9 mouse cellular contexts compared by ENCODE assay signal in the genomic region with DNA sequence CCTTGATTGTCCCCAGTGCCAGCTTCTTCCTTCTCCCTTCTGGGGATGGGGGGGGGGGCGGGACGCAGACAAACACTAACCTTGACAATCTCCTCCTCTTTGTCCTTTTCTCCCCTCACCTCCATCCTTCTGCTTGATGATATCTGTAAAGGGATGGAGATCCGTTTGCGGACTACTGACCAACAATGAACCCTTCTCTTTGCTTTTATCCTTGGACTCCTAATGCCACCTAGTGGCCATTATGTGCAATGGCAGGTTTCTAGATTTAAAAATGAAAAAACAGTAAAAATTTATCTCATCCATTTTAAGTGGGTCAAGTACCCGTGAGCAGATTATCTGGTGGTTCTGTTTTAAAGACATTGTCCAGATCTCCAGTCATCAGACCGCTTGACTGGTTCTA. TPM values are rescaled to one million over a fixed set of nuclear protein-coding genes. Genes with fewer than 3 reads are reported as not detected.
DNase-seq lines count a peak whose midpoint lies in the region; ATAC-seq and TF ChIP-seq lines count a peak whose summit lies in the region.
"Had no signal": no experiment of that assay in that cellular context is flagged by ENCODE, and none has a peak within 500 bp of the region (broad histone marks: within the 10 kb centered on the region; RNA-seq: fewer than 3 reads in every experiment).

No protein-coding gene starts in this region.

- no peak for TF ChIP-seq POLR2A in kidney, adult 2 months (IDR thresholded peaks at IDR 0.05; ENCODE audit: low read depth, low read length)
- no peak for TF ChIP-seq POLR2A in bone marrow macrophage, adult 2 months (IDR thresholded peaks at IDR 0.05; ENCODE audit: borderline replicate concordance, low read depth, low read length)
- no peak for TF ChIP-seq POLR2A in myocyte (IDR thresholded peaks at IDR 0.05; ENCODE audit: insufficient read length, low read depth)

- intact Hi-C loops in left cerebral cortex, postnatal 4 days (cut with DNase I), result no loop called here

- peaks cover 5% of the 10 kb centered on the region; the same call in 1 of the 2 replicates for H3K4me1 ChIP-seq in kidney, adult 2 months (ENCODE audit: control insufficient read depth, insufficient read depth, low read length)
- H3K4me1 ChIP-seq in bone marrow macrophage, adult 2 months (ENCODE audit: control insufficient read depth, insufficient read depth, low read length), result peaks cover 15% of the 10 kb centered on the region
- H3K4me1 ChIP-seq in hindbrain, embryonic 13.5 days (replicated peaks), result peaks cover 18% of the 10 kb centered on the region

- DNase-seq in kidney, adult 2 months, result peak; percentile 30
- no peak for DNase-seq in kidney, adult 11 months
- no peak for DNase-seq in gastrocnemius, adult 18-20 months (ENCODE audit: low spot score)
- DNase-seq in left cerebral cortex, postnatal 4 days, result no peak
- no peak for DNase-seq in adrenal gland, postnatal 25 days

- no peak overlapping the region for H3K4me3 ChIP-seq in kidney, adult 2 months (ENCODE audit: insufficient read depth, low read depth, low read length)
- H3K4me3 ChIP-seq in bone marrow macrophage, adult 2 months (ENCODE audit: insufficient read depth, low read length), result peak overlapping the region; percentile 50
- H3K4me3 ChIP-seq in hindbrain, embryonic 13.5 days, result peak overlapping the region; percentile 15; the same call in 1 of the 2 replicates
- H3K4me3 ChIP-seq in myocyte, result no peak overlapping the region

- H3K9me3 ChIP-seq in hindbrain, embryonic 13.5 days, result no peaks in the 10 kb centered on the region
- H3K9me3 ChIP-seq: megakaryocyte, embryonic 14.5 days had no signal

- TF ChIP-seq CTCF in kidney, adult 2 months (conservative IDR thresholded peaks at IDR 0.05; ENCODE audit: insufficient read depth, insufficient read length, low read depth, low read length), result 0 out of 2 replicates have a peak, but pooled peaks have one; percentile 19
- TF ChIP-seq CTCF in bone marrow macrophage, adult 2 months (IDR thresholded peaks at IDR 0.05; ENCODE audit: low read depth, low read length), result no peak

- H3ac ChIP-seq in myocyte (ENCODE audit: control insufficient read depth, insufficient read length), result no peak overlapping the region

- H3K27ac ChIP-seq in kidney, adult 2 months (ENCODE audit: insufficient read depth, low read depth, low read length), result no peak overlapping the region
- no peak overlapping the region for H3K27ac ChIP-seq in bone marrow macrophage, adult 2 months (ENCODE audit: insufficient read depth, low read depth, low read length)
- no peak overlapping the region for H3K27ac ChIP-seq in hindbrain, embryonic 13.5 days

- no peaks in the 10 kb centered on the region for H3K27me3 ChIP-seq in kidney, adult 2 months (replicated peaks; ENCODE audit: control insufficient read depth, insufficient read depth, low read length)
- peaks cover 2% of the 10 kb centered on the region; the same call in 1 of the 2 replicates for H3K27me3 ChIP-seq in hindbrain, embryonic 13.5 days
- H3K27me3 ChIP-seq in myocyte (ENCODE audit: control insufficient read depth, insufficient read depth, insufficient read length), result no peaks in the 10 kb centered on the region
- H3K27me3 ChIP-seq: megakaryocyte, embryonic 14.5 days had no signal

- under 1% methylated on average over 6 of the region's 6 CpGs for WGBS in kidney, adult 2 months
- WGBS in hindbrain, embryonic 13.5 days, result 2% methylated on average over 6 of the region's 6 CpGs

- peak overlapping the region; percentile 45 for H3K4me2 ChIP-seq in hindbrain, embryonic 13.5 days
- H3K4me2 ChIP-seq in myocyte (ENCODE audit: low read depth), result peak overlapping the region; percentile 73

- no peak for ATAC-seq in hindbrain, embryonic 13.5 days (ENCODE audit: low FRiP score)

- H3K9ac ChIP-seq in hindbrain, embryonic 13.5 days, result peak overlapping the region; percentile 43; the same call in 1 of the 2 replicates

- H3K79me2 ChIP-seq in myocyte (ENCODE audit: control insufficient read depth, insufficient read depth), result no peaks in the 10 kb centered on the region

- H3K36me3 ChIP-seq in kidney, adult 2 months (ENCODE audit: control insufficient read depth, insufficient read depth, low read length), result no peaks in the 10 kb centered on the region
- H3K36me3 ChIP-seq in hindbrain, embryonic 13.5 days, result no peaks in the 10 kb centered on the region
- no peaks in the 10 kb centered on the region for H3K36me3 ChIP-seq in myocyte (ENCODE audit: control insufficient read depth, insufficient read depth)

TF ChIP-seq in myocyte, 11 proteins besides CTCF, POLR2A, EP300 and RAD21:
- TF ChIP-seq REST (IDR thresholded peaks at IDR 0.05; ENCODE audit: insufficient read depth, insufficient read length) (no peak), TCF3 (IDR thresholded peaks at IDR 0.05; ENCODE audit: insufficient read length, low read depth) (no peak), SRF (IDR thresholded peaks at IDR 0.05; ENCODE audit: control insufficient read depth, insufficient read length, low read depth) (no peak), POLR2AphosphoS2 (IDR thresholded peaks at IDR 0.05; ENCODE audit: insufficient read length, low read depth) (no peak), MAX (IDR thresholded peaks at IDR 0.05; ENCODE audit: low read depth) (no peak), USF1 (IDR thresholded peaks at IDR 0.05; ENCODE audit: low read depth) (no peak), CEBPB (IDR thresholded peaks at IDR 0.05; ENCODE audit: insufficient read depth, poor library complexity, severe bottlenecking) (no peak), MYOG (IDR thresholded peaks at IDR 0.05; ENCODE audit: control insufficient read depth in 1 of 3, insufficient read depth in 1 of 3, insufficient read length in 2 of 3, low read depth in 2 of 3) (no peak), E2F4 (IDR thresholded peaks at IDR 0.05; ENCODE audit: insufficient read depth) (no peak), TCF12 (IDR thresholded peaks at IDR 0.05; ENCODE audit: insufficient read depth, poor library complexity, severe bottlenecking) (no peak), MYOD1 (IDR thresholded peaks at IDR 0.05; ENCODE audit: control insufficient read depth in 1 of 3, insufficient read length in 2 of 3, low read depth in 2 of 3) (no peak)

RNA-seq across cellular contexts. Expression of a gene that starts 3.5 kb away (rescaled TPM):
- polyA plus RNA-seq in kidney, adult 2 months (2012; rRNA removed), result 0.27 and 1.1 TPM in 2 replicates
- polyA plus RNA-seq in bone marrow macrophage, adult 2 months (2012; ENCODE audit: insufficient read depth, insufficient read length, missing spikeins), result 4.8 and 5.6 TPM in 2 replicates
- polyA plus RNA-seq in hindbrain, embryonic 13.5 days (2015; fragmentation: Nextera tagmentation; extraction: Ambion mirVana), result 10.8 and 12.1 TPM in 2 replicates
- polyA plus RNA-seq in myocyte (2012; fragmentation: generic; extraction: Trizol), result 1.7 TPM
- total RNA-seq in gastrocnemius, adult 18-20 months (2021), result under 1 TPM; 0.37 to 0.64 TPM
- 10 to 100 TPM; 10.1 to 11.4 TPM for total RNA-seq in left cerebral cortex, postnatal 4 days (2021)
- total RNA-seq in adrenal gland, postnatal 25 days (2021), result 0.81 and 1.3 TPM in 2 replicates

RNA-seq across cellular contexts. Expression of a gene that starts 11.3 kb away (rescaled TPM):
- polyA plus RNA-seq in kidney, adult 2 months (2012; rRNA removed), result 24.6 and 26.8 TPM in 2 replicates
- polyA plus RNA-seq in bone marrow macrophage, adult 2 months (2012; ENCODE audit: insufficient read depth, insufficient read length, missing spikeins), result 12.2 and 12.6 TPM in 2 replicates
- 13.0 and 13.2 TPM in 2 replicates for polyA plus RNA-seq in hindbrain, embryonic 13.5 days (2015; fragmentation: Nextera tagmentation; extraction: Ambion mirVana)
- 39.4 TPM for polyA plus RNA-seq in myocyte (2012; fragmentation: generic; extraction: Trizol)
- 10 to 100 TPM; 36.3 to 38.4 TPM for total RNA-seq in gastrocnemius, adult 18-20 months (2021)
- total RNA-seq in left cerebral cortex, postnatal 4 days (2021), result 100 to 1,000 TPM; 162 to 170 TPM
- total RNA-seq in adrenal gland, postnatal 25 days (2021), result 27.2 and 30.2 TPM in 2 replicates

RNA-seq across cellular contexts. Expression of a gene that starts 32.0 kb away (rescaled TPM):
- polyA plus RNA-seq in kidney, adult 2 months (2012; rRNA removed), result not detected in 2 replicates
- not detected in 2 replicates for polyA plus RNA-seq in bone marrow macrophage, adult 2 months (2012; ENCODE audit: insufficient read depth, insufficient read length, missing spikeins)
- polyA plus RNA-seq in hindbrain, embryonic 13.5 days (2015; fragmentation: Nextera tagmentation; extraction: Ambion mirVana), result 50.2 and 52.0 TPM in 2 replicates
- 0.20 TPM for polyA plus RNA-seq in myocyte (2012; fragmentation: generic; extraction: Trizol)
- total RNA-seq in gastrocnemius, adult 18-20 months (2021), result not detected
- 10 to 100 TPM; 80.0 to 91.0 TPM for total RNA-seq in left cerebral cortex, postnatal 4 days (2021)
- not detected in 2 replicates for total RNA-seq in adrenal gland, postnatal 25 days (2021)

RNA-seq across cellular contexts. Expression of a gene that starts 45.5 kb away (rescaled TPM):
- polyA plus RNA-seq in kidney, adult 2 months (2012; rRNA removed), result 1.7 and 2.4 TPM in 2 replicates
- 8.3 and 8.9 TPM in 2 replicates for polyA plus RNA-seq in bone marrow macrophage, adult 2 months (2012; ENCODE audit: insufficient read depth, insufficient read length, missing spikeins)
- polyA plus RNA-seq in hindbrain, embryonic 13.5 days (2015; fragmentation: Nextera tagmentation; extraction: Ambion mirVana), result 125 and 134 TPM in 2 replicates
- 2.0 TPM for polyA plus RNA-seq in myocyte (2012; fragmentation: generic; extraction: Trizol)
- 1 to 10 TPM; 5.1 to 6.9 TPM for total RNA-seq in gastrocnemius, adult 18-20 months (2021)
- total RNA-seq in left cerebral cortex, postnatal 4 days (2021), result 10 to 100 TPM; 55.0 to 65.2 TPM
- 16.5 and 18.6 TPM in 2 replicates for total RNA-seq in adrenal gland, postnatal 25 days (2021)

Comparison
In these comparisons a context has a peak if more than half of its experiments do, and no peak if none do; other contexts are left out.
1. H3K4me3 ChIP-seq: peak in bone marrow macrophage, adult 2 months (single experiment) and hindbrain, embryonic 13.5 days (single experiment); none in kidney, adult 2 months (single experiment) and myocyte (single experiment).
2. RNA of a gene that starts 32.0 kb away (polyA plus RNA-seq): 50.2 to 52.0 TPM in hindbrain, embryonic 13.5 days; 0.20 TPM in myocyte (single experiment), not detected in kidney, adult 2 months and not detected in bone marrow macrophage, adult 2 months; every median in the first group is over 10 times any median in the second.